Mouse (Mus musculus) embryonic facial prominence, embryonic 11.5 days (tissue): ENCODE results near the gene E030018B13Rik. TPM values are rescaled to one million over a fixed set of nuclear protein-coding genes. Genes with fewer than 3 reads are reported as not detected.

Source experiments
- ATAC-seq: fragments of 200-750 bp; cut with Nextera tagmentation; replicated peaks from 2 replicates; pipeline ENCODE4 v1.8.0; 2017; ENCODE audit warnings: low read depth; ENCODE audit not compliant: insufficient number of reproducible peaks, low FRiP score, low TSS enrichment
- DNase-seq: peaks from one replicate; pipeline ENCODE4 v3.0.0-alpha.2; 2015; ENCODE audit warnings: low spot score
- H3K27ac ChIP-seq: fragments of 300-500 bp; sonication (generic); replicated peaks from 2 replicates; pipeline ENCODE4 v1.5.1; 2014; ENCODE audit warnings: mild to moderate bottlenecking, low read depth, low read length, control low read depth
- H3K27me3 ChIP-seq: fragments of 300-500 bp; sonication (generic); 2 replicates; pipeline ENCODE4 v1.6.1; 2014; ENCODE audit warnings: mild to moderate bottlenecking, low read length, moderate library complexity, mixed read lengths; ENCODE audit not compliant: control insufficient read depth, insufficient read depth
- H3K36me3 ChIP-seq: fragments of 300-500 bp; sonication (generic); replicated peaks from 2 replicates; pipeline ENCODE4 v1.6.1; 2014; ENCODE audit warnings: low read depth, mild to moderate bottlenecking, low read length, moderate library complexity, mixed read lengths; ENCODE audit not compliant: control insufficient read depth, insufficient read depth
- H3K4me1 ChIP-seq: fragments of 300-500 bp; sonication (generic); 2 replicates; pipeline ENCODE4 v1.6.1; 2014; ENCODE audit warnings: low read length, mixed read lengths; ENCODE audit not compliant: control insufficient read depth, insufficient read depth
- H3K4me2 ChIP-seq: fragments of 300-500 bp; sonication (generic); 2 replicates; pipeline ENCODE4 v1.6.1; 2014; ENCODE audit warnings: low read depth, mild to moderate bottlenecking, control low read depth, low read length, moderate library complexity
- H3K4me3 ChIP-seq: fragments of 300-500 bp; sonication (generic); 2 replicates; pipeline ENCODE4 v1.5.1; 2014; ENCODE audit warnings: low read depth, low read length, control low read depth
- H3K9ac ChIP-seq: fragments of 300-500 bp; sonication (generic); replicated peaks from 2 replicates; pipeline ENCODE4 v1.6.1; 2014; ENCODE audit warnings: mild to moderate bottlenecking, control low read depth, low read length
- H3K9me3 ChIP-seq: fragments of 300-500 bp; sonication (generic); replicated peaks from 2 replicates; pipeline ENCODE4 v1.6.1; 2016; ENCODE audit warnings: mild to moderate bottlenecking, low read length, inconsistent platforms, mixed read lengths; ENCODE audit not compliant: control insufficient read depth
- WGBS: fragments of 180-500 bp; shearing (Covaris S2); extraction: QIAGEN DNeasy Blood & Tissue Kit; methylation state at CpG from one replicate; pipeline ENCODE4 v1.1.7; 2014; 5-methylcytosine and 5-hydroxymethylcytosine counted together
- polyA plus RNA-seq: library from polyadenylated mRNA; unstranded; fragments of >200 nt; fragmentation: Nextera tagmentation; extraction: Ambion mirVana; gene quantifications from 2 replicates; pipeline ENCODE4 v1.2.1, GENCODE M21; 2014

Gene E030018B13Rik
- polyA plus RNA-seq, 1 experiment from 2014 or later: not detected

DNA sequence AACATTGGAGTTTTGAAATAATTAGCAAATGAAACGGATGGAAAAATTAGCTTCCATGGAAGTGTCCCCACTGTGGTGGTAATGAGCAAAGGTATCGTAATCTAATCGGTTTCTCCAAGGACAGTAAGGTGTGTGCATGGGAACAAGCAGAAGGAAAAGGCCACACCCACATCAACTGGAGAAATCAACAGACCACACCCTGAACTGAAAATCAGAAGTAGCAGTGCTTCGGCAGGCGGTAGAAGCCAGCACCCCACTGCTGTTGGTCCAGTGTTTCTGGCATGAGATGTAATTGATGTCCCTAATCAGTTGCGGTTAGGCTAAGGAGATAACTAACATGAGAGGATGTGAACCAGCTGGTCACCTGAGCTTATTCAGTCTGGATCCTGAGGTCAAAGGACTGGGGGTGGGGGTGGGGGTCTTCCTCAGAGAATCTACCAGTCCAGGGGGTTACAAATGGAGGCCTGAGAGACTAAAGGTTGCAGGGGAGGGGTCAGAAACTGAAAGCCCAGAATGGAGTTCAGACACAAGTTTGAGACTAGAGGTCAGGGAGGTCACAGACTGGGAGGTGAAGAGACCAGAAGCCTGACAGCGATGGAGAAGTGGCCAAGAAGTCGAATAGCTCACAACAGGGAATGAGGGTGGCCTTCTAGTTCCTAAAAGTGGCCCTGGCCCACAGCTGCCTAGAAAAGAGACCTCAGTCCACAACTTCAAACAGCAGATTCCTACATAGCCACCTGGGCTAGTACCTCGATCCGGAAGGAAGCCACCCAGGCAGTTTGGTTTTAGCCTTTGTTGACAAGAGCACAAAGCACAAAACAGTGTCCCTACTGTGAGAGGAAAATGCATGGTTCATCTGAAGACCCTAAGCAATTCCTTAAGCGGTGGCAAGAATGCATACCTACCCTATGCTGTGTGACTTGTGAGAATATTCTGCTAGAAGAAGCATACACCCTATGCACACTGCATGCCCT is 31.1 kb downstream of the E030018B13Rik start:
- H3K27me3 ChIP-seq: no peaks in the 10 kb centered on the region
- H3K4me2 ChIP-seq: no peak overlapping the region
- no peak overlapping the region for H3K4me3 ChIP-seq
- H3K36me3 ChIP-seq: no peaks in the 10 kb centered on the region
- no peaks in the 10 kb centered on the region for H3K9me3 ChIP-seq
- H3K4me1 ChIP-seq: no peaks in the 10 kb centered on the region; the same call in 1 of the 2 replicates
- H3K9ac ChIP-seq: no peak overlapping the region
- no peak overlapping the region for H3K27ac ChIP-seq
- ATAC-seq (no peak), DNase-seq (no peak)
- WGBS: 57% methylated on average over 11 of the region's 11 CpGs

DNA sequence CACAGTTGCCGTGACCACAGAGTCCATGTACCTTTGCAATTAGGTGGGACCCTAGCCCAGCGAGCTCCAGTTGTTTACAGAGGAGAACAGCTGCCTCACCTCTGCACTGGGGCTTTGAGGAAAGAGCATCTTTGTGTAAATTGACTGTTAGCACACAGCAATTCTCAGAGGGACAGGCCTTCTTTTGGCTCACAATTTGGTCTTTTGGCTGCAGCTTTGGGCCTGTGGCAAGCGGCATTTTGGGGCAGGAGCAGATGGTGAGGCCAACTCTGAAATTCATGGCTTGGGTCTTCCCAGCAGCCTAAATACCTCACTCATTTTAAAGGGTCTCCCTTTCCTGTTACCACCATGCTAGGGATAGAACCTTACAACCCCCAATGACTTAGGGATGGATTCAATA is 32.5 kb downstream of the E030018B13Rik start:
- DNase-seq: no peak
- ATAC-seq: no peak
- H3K9ac ChIP-seq: no peak overlapping the region
- H3K4me3 ChIP-seq: no peak overlapping the region
- 65% methylated on average over 3 of the region's 3 CpGs for WGBS
- no peaks in the 10 kb centered on the region for H3K36me3 ChIP-seq
- no peaks in the 10 kb centered on the region for H3K27me3 ChIP-seq
- H3K4me1 ChIP-seq: no peaks in the 10 kb centered on the region
- no peaks in the 10 kb centered on the region for H3K9me3 ChIP-seq
- no peak overlapping the region for H3K27ac ChIP-seq
- H3K4me2 ChIP-seq: no peak overlapping the region

GRCm38 (mm10) chr7:63950931-63951607 is 34.4 kb downstream of the E030018B13Rik start:
- DNase-seq (no peak), ATAC-seq (no peak)
- 71% methylated on average over 10 of the region's 10 CpGs for WGBS
- Histone ChIP-seq H3K9ac (no peak overlapping the region; the same call in 1 of the 2 replicates), H3K36me3 (no peaks in the 10 kb centered on the region), H3K4me2 (no peak overlapping the region), H3K27me3 (no peaks in the 10 kb centered on the region), H3K4me1 (no peaks in the 10 kb centered on the region), H3K9me3 (no peaks in the 10 kb centered on the region), H3K4me3 (no peak overlapping the region), H3K27ac (no peak overlapping the region)

DNA sequence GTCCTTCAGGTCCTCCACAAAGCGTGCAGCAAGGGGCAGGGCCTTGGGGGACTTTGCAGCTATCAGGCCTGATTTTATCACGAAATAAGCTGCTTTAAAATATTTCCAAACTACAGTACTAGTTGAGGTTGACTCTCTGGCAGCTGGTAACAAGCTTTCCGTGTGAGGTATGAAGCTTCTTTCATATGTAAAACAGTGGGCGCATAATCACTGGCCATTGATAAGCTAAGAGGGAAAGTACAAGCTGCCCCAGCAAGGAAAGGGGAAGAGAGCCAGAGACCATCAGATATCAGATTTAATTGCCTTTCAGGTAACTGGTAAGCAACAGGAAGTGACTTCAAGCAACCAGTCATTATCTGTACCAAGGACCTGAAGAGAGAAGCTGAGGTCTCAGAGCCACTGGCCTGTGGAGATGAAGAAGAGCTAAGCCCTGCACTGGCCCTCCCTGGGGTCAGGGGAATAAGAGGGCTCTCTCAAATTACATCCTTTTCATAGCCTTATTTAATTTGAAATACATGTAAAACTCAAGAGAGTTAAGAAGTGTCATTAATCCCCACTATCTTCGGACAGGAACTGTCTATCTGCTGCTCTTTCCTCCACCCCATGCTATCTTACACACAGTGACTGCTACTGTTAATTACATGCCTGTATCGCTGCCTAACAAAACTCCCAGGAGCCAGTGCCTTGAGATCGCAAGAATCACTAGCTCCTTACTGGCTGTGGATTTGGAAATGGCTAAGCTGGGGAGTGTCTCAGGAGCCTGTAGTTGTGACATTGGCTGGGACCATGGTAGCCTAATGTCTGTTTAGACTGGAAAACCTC is 35.6 kb downstream of the E030018B13Rik start:
- H3K36me3 ChIP-seq: no peaks in the 10 kb centered on the region
- ATAC-seq: no peak
- H3K9ac ChIP-seq: no peak overlapping the region
- no peak overlapping the region for H3K4me2 ChIP-seq
- no peak overlapping the region for H3K4me3 ChIP-seq
- DNase-seq: no peak
- no peaks in the 10 kb centered on the region for H3K4me1 ChIP-seq
- no peak overlapping the region for H3K27ac ChIP-seq
- 54% methylated on average over 7 of the region's 7 CpGs for WGBS
- no peaks in the 10 kb centered on the region for H3K9me3 ChIP-seq
- H3K27me3 ChIP-seq: no peaks in the 10 kb centered on the region

GRCm38 (mm10) chr7:63955440-63955839 is 38.8 kb downstream of the E030018B13Rik start:
- no peak for ATAC-seq
- 98% methylated on average over 2 of the region's 2 CpGs for WGBS
- H3K4me3 ChIP-seq: no peak overlapping the region
- H3K27ac ChIP-seq: no peak overlapping the region
- H3K9me3 ChIP-seq: no peaks in the 10 kb centered on the region
- H3K27me3 ChIP-seq: no peaks in the 10 kb centered on the region
- no peak for DNase-seq
- H3K9ac ChIP-seq: no peak overlapping the region
- no peak overlapping the region for H3K4me2 ChIP-seq
- H3K36me3 ChIP-seq: no peaks in the 10 kb centered on the region
- H3K4me1 ChIP-seq: no peaks in the 10 kb centered on the region

- Histone ChIP-seq H3K9ac (no peak overlapping the region), H3K4me2 (no peak overlapping the region; the same call in 1 of the 2 replicates)
- 65% methylated on average over 14 of the region's 14 CpGs for WGBS
Measured at GRCm38 (mm10) chr7:63956138-63956823, 39.6 kb downstream of the E030018B13Rik start.

DNA sequence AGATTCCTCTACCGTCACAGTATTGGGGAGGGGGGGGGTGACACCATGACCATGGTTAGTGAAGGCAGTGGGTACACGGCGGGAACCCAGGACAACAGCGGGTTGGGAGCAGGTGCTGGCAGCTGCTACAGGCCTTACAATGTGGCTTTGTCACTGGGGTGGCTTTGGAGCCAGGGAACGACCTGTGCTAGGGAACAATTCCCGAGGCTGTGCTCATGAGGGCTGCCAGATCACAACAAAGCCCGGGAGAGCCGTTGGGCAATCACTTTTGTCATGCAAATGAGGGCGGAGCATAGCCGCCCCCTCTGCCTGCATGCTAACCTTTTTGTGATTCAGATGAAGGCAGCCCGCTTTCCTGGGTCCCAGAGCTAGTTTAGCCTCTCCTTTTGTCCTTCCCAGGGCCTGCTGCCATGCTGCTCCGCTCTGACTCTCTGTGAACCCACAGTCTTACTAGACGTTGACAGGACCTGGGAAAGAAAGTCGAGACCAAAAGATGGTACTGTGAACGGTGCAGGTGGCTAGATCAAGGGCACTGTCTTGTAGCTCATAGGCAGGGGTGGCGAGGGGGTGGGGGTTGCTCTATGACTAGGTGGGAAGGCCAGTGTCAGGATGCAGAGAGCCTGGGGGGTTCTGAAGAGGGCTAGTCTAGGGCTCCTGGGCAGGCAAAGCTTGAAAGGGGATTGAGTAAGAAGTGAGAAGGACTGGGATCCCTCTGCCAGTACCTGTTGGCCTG is 40.5 kb downstream of the E030018B13Rik start:
- H3K4me3 ChIP-seq: no peak overlapping the region
- no peaks in the 10 kb centered on the region for H3K4me1 ChIP-seq
- WGBS: 15% methylated on average over 16 of the region's 16 CpGs
- H3K4me2 ChIP-seq: no peak overlapping the region
- ATAC-seq (peak; percentile 82), DNase-seq (peak; percentile 49)
- H3K9me3 ChIP-seq: no peaks in the 10 kb centered on the region
- no peaks in the 10 kb centered on the region for H3K36me3 ChIP-seq
- H3K27me3 ChIP-seq: no peaks in the 10 kb centered on the region
- H3K9ac ChIP-seq: no peak overlapping the region
- 0 out of 2 replicates have a peak overlapping the region, but pooled peaks have one; percentile 15 for H3K27ac ChIP-seq

More at GRCm38 (mm10) chr7:63956138-63956823, 39.6 kb downstream of the E030018B13Rik start:
- H3K9me3 ChIP-seq: no peaks in the 10 kb centered on the region
- no peak for DNase-seq
- H3K4me1 ChIP-seq: no peaks in the 10 kb centered on the region
- no peak overlapping the region for H3K27ac ChIP-seq
- no peak overlapping the region for H3K4me3 ChIP-seq
- ATAC-seq: no peak
- H3K27me3 ChIP-seq: no peaks in the 10 kb centered on the region
- H3K36me3 ChIP-seq: no peaks in the 10 kb centered on the region
